Mouse (Mus musculus) MEL (cell line): ENCODE measurements around the gene Ucp3. TPM values are rescaled to one million over a fixed set of nuclear protein-coding genes. Genes with fewer than 3 reads are reported as not detected.
"Not testable (repeated sequence)": the region's sequence is repeated elsewhere in the genome, so short reads cannot be mapped to it uniquely, and the experiment has no call there.

Experiments
- DNase-seq: peaks from one replicate; pipeline ENCODE4 v3.0.0; 2011; ENCODE audit warnings: low read depth, low spot score
- H3K27ac ChIP-seq: 2 replicates; pipeline ENCODE4 v1.5.1; 2012; ENCODE audit warnings: low read depth, mild to moderate bottlenecking, control low read depth, low read length, moderate library complexity; ENCODE audit not compliant: control insufficient read depth
- H3K27me3 ChIP-seq, 2 experiments: fragments of 150-350 bp in 1 of 2; sonication (generic) in 1 of 2; 2 replicates each; pipeline ENCODE4 v1.6.1; 2012; ENCODE audit warnings: low read length in 2 of 2, mild to moderate bottlenecking in 2 of 2, improper control_type of control experiment in 1 of 2, moderate library complexity in 1 of 2; ENCODE audit not compliant: insufficient read depth in 2 of 2, control insufficient read depth in 1 of 2
- H3K36me3 ChIP-seq, 2 experiments: 2 replicates each; pipeline ENCODE4 v1.6.1; 2012 to 2014; ENCODE audit warnings: low read length in 2 of 2, improper control_type of control experiment in 1 of 2, inconsistent platforms in 1 of 2, mild to moderate bottlenecking in 1 of 2; ENCODE audit not compliant: insufficient read depth in 2 of 2, control insufficient read depth in 1 of 2
- H3K4me1 ChIP-seq, 2 experiments: fragments of 150-350 bp in 1 of 2; sonication (generic) in 1 of 2; 2 replicates each; pipeline ENCODE4 v1.6.1; 2012; ENCODE audit warnings: low read length in 2 of 2, improper control_type of control experiment in 1 of 2, mild to moderate bottlenecking in 1 of 2; ENCODE audit not compliant: insufficient read depth in 2 of 2, control insufficient read depth in 1 of 2
- H3K4me3 ChIP-seq, 2 experiments: fragments of 150-350 bp in 1 of 2; sonication (generic) in 1 of 2; 2 replicates each; pipeline ENCODE4 v1.5.1; 2012; ENCODE audit warnings: low read depth in 2 of 2, low read length in 2 of 2, mild to moderate bottlenecking in 2 of 2, moderate library complexity in 2 of 2, control low read depth in 1 of 2, improper control_type of control experiment in 1 of 2; ENCODE audit not compliant: control insufficient read depth in 1 of 2, insufficient read depth in 1 of 2
- H3K79me2 ChIP-seq: 2 replicates; pipeline ENCODE4 v1.6.1; 2012; ENCODE audit warnings: mild to moderate bottlenecking, low read length, moderate library complexity; ENCODE audit not compliant: control insufficient read depth, poor library complexity, insufficient read depth
- H3K9ac ChIP-seq: 2 replicates; pipeline ENCODE4 v1.6.1; 2012; ENCODE audit warnings: low read depth, mild to moderate bottlenecking, control low read depth, low read length, moderate library complexity; ENCODE audit not compliant: control insufficient read depth, poor library complexity, severe bottlenecking
- H3K9me3 ChIP-seq: fragments of 150-350 bp; sonication (generic); replicated peaks from 2 replicates; pipeline ENCODE4 v1.6.1; 2012; ENCODE audit warnings: mild to moderate bottlenecking, low read length, improper control_type of control experiment, moderate library complexity; ENCODE audit not compliant: insufficient read depth
- CTCF ChIP-seq, 3 experiments: IDR thresholded peaks in 2 of 3; conservative IDR thresholded peaks in 1 of 3; 2 replicates each; pipeline ENCODE4 v1.5.1; 2011 to 2012; ENCODE audit warnings: low read length in 3 of 3, low read depth in 2 of 3, mild to moderate bottlenecking in 2 of 3, improper control_type of control experiment in 1 of 3, inconsistent platforms in 1 of 3, mixed read lengths in 1 of 3, moderate library complexity in 1 of 3; ENCODE audit not compliant: control insufficient read depth in 1 of 3, insufficient read depth in 1 of 3, poor library complexity in 1 of 3, severe bottlenecking in 1 of 3
- EP300 ChIP-seq, 2 experiments: IDR thresholded peaks; 2 replicates each; pipeline ENCODE4 v1.6.1; 2011; ENCODE audit warnings: improper control_type of control experiment in 2 of 2, low read length in 2 of 2, low read depth in 1 of 2, mild to moderate bottlenecking in 1 of 2
- MXI1 ChIP-seq: IDR thresholded peaks from 2 replicates; pipeline ENCODE4 v1.6.1; 2011; ENCODE audit warnings: mild to moderate bottlenecking, low read depth, low read length, improper control_type of control experiment
- NELFE ChIP-seq: IDR thresholded peaks from 2 replicates; pipeline ENCODE4 v1.6.1; 2011; ENCODE audit warnings: low read depth, low read length, improper control_type of control experiment
- POLR2A ChIP-seq, 2 experiments: IDR thresholded peaks; 2 replicates each; pipeline ENCODE4 v1.6.1; 2011 to 2012; ENCODE audit warnings: low read length in 2 of 2, mild to moderate bottlenecking in 2 of 2, control low read depth in 1 of 2, improper control_type of control experiment in 1 of 2, low read depth in 1 of 2, moderate library complexity in 1 of 2; ENCODE audit not compliant: control insufficient read depth in 1 of 2, insufficient read depth in 1 of 2, poor library complexity in 1 of 2
- POLR2AphosphoS5 ChIP-seq: IDR thresholded peaks from 2 replicates; pipeline ENCODE4 v1.6.1; 2012; ENCODE audit warnings: low read depth, borderline replicate concordance, mild to moderate bottlenecking, inconsistent platforms, low read length, moderate library complexity, mixed read lengths
- RCOR1 ChIP-seq: IDR thresholded peaks from 2 replicates; pipeline ENCODE4 v1.6.1; 2012; ENCODE audit warnings: low read depth, mild to moderate bottlenecking, inconsistent platforms, low read length, improper control_type of control experiment
- UBTF ChIP-seq: IDR thresholded peaks from 2 replicates; pipeline ENCODE4 v1.6.1; 2012; ENCODE audit warnings: low read depth, mild to moderate bottlenecking, inconsistent platforms, low read length, improper control_type of control experiment, moderate library complexity, borderline replicate concordance; ENCODE audit not compliant: insufficient read depth
- USF1 ChIP-seq: IDR thresholded peaks from 2 replicates; pipeline ENCODE4 v1.6.1; 2014; ENCODE audit warnings: low read depth, mild to moderate bottlenecking, inconsistent platforms, low read length, improper control_type of control experiment, moderate library complexity
- ZNF384 ChIP-seq: IDR thresholded peaks from 2 replicates; pipeline ENCODE4 v1.6.1; 2012; ENCODE audit warnings: low read depth, mild to moderate bottlenecking, inconsistent platforms, low read length, improper control_type of control experiment
- polyA plus RNA-seq, 2 experiments: library from polyadenylated mRNA; stranded (reverse) in 1 of 2; unstranded in 1 of 2; fragments of >175 nt in 1 of 2; fragments of >200 nt in 1 of 2; gene quantifications; 2 replicates each; pipeline versions ENCODE4 v1.2.1 to v1.2.4; 2012; ENCODE audit warnings: low replicate concordance in 2 of 2, low read depth in 1 of 2; ENCODE audit not compliant: insufficient read length in 2 of 2, insufficient read depth in 1 of 2, missing spikeins in 1 of 2
- total RNA-seq: library from RNA; depleted of rRNA; stranded (reverse); fragments of 300-350 nt; gene quantifications from 2 replicates; pipeline ENCODE4 v1.2.3, GENCODE M21; 2012

Gene Ucp3
- total and polyA plus RNA-seq, 3 experiments = not detected

- no peaks in the 10 kb centered on the region for H3K4me1 ChIP-seq
Observed at GRCm38 (mm10) chr7:100480175-100480574, 7.4 kb downstream of the Ucp3 start.

GRCm38 (mm10) chr7:100482046-100482445 lies 9.3 kb downstream of the Ucp3 start:
- 0 out of 2 replicates have a peak, but pooled peaks have one; percentile 43 for TF ChIP-seq ZNF384

More at GRCm38 (mm10) chr7:100480175-100480574, 7.4 kb downstream of the Ucp3 start:
- H3K79me2 ChIP-seq = no peaks in the 10 kb centered on the region
- no peak overlapping the region for H3K27ac ChIP-seq
- no peak overlapping the region for H3K4me3 ChIP-seq
- no peaks in the 10 kb centered on the region; a peak in 1 of 4 replicates for H3K27me3 ChIP-seq
- H3K9me3 ChIP-seq = no peaks in the 10 kb centered on the region
- no peak for DNase-seq
- no peaks in the 10 kb centered on the region for H3K36me3 ChIP-seq
- TF ChIP-seq EP300 (IDR thresholded peaks at IDR 0.05; ENCODE audit: low read depth in 1 of 2, low read length in 2 of 2) (no peak), USF1 (no peak), MXI1 (no peak), POLR2A (IDR thresholded peaks at IDR 0.05; ENCODE audit: control insufficient read depth in 1 of 2, insufficient read depth in 1 of 2, low read depth in 1 of 2, low read length in 2 of 2, poor library complexity in 1 of 2) (no peak), POLR2AphosphoS5 (no peak)
- TF ChIP-seq, all 39 proteins: peak for 0
- H3K9ac ChIP-seq = no peak overlapping the region

GRCm38 (mm10) chr7:100484493-100484892 lies 11.7 kb downstream of the Ucp3 start:
- H3K27ac ChIP-seq = no peak overlapping the region
- no peaks in the 10 kb centered on the region for H3K36me3 ChIP-seq
- no peak overlapping the region for H3K4me3 ChIP-seq
- no peaks in the 10 kb centered on the region for H3K79me2 ChIP-seq
- H3K4me1 ChIP-seq = no peaks in the 10 kb centered on the region
- H3K9ac ChIP-seq = no peak overlapping the region
- no peaks in the 10 kb centered on the region for H3K27me3 ChIP-seq
- DNase-seq = no peak
- no peaks in the 10 kb centered on the region for H3K9me3 ChIP-seq
- TF ChIP-seq CTCF (IDR thresholded peaks at IDR 0.05 in 2 of 3, conservative IDR thresholded peaks at IDR 0.05 in 1 of 3; ENCODE audit: control insufficient read depth in 1 of 3, insufficient read depth in 1 of 3, low read depth in 2 of 3, low read length in 3 of 3, poor library complexity in 1 of 3, severe bottlenecking in 1 of 3) (no peak), MXI1 (no peak), NELFE (no peak), RCOR1 (no peak)

More at GRCm38 (mm10) chr7:100482046-100482445, 9.3 kb downstream of the Ucp3 start:
- H3K9ac ChIP-seq, H3K4me1 ChIP-seq, DNase-seq, H3K4me3 ChIP-seq, H3K27ac ChIP-seq, H3K36me3 ChIP-seq, H3K27me3 ChIP-seq, H3K9me3 ChIP-seq, H3K79me2 ChIP-seq: not testable (repeated sequence)

- no peak for DNase-seq
- Histone ChIP-seq H3K9me3 (no peaks in the 10 kb centered on the region), H3K9ac (no peak overlapping the region), H3K4me1 (no peaks in the 10 kb centered on the region), H3K79me2 (no peaks in the 10 kb centered on the region), H3K36me3 (peaks cover 0 to 3% of the 10 kb centered on the region in 2 experiments; a peak in 2 of 4 replicates), H3K4me3 (no peak overlapping the region), H3K27ac (no peak overlapping the region), H3K27me3 (no peaks in the 10 kb centered on the region)
- TF ChIP-seq CTCF (IDR thresholded peaks at IDR 0.05 in 2 of 3, conservative IDR thresholded peaks at IDR 0.05 in 1 of 3; ENCODE audit: control insufficient read depth in 1 of 3, insufficient read depth in 1 of 3, low read depth in 2 of 3, low read length in 3 of 3, poor library complexity in 1 of 3, severe bottlenecking in 1 of 3) = no peak
- TF ChIP-seq UBTF = no peak
Observed at GRCm38 (mm10) chr7:100487301-100487700, 14.5 kb downstream of the Ucp3 start.
